ENCODE assay signal across 22 mouse cellular contexts in the genomic region with DNA sequence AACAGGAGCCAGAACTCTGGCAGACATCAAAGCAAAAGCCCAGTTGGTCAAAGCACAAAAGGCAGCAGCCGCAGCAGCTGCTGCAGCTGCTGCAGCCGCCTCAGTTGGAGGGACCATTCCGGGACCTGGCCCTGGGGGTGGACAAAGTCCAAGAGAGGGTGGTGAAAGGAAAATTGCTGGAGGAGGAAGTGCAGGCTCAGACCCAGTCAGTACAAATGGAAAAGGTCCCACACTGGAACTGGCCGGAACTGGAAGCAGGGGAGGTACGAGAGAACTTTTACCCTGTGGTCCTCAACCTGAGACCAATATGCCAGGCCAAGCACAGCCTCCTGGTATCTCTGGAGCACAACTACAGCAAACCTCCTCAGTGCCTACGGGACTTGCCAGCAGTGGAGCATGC.
DNase-seq lines count a peak whose midpoint lies in the region; ATAC-seq lines count a peak whose summit lies in the region.
"Had no signal": no experiment of that assay in that cellular context is flagged by ENCODE, and none has a peak within 500 bp of the region (broad histone marks: within the 10 kb centered on the region; RNA-seq: fewer than 3 reads in every experiment).

No protein-coding gene starts in this region.

- H3K36me3 ChIP-seq in heart, embryonic 13.5 days, result peaks cover 78% of the 10 kb centered on the region

- no peaks in the 10 kb centered on the region for H3K27me3 ChIP-seq in heart, embryonic 13.5 days (replicated peaks)
- H3K27me3 ChIP-seq: embryonic facial prominence, embryonic 15.5 days; heart, embryonic 15.5 days; liver, embryonic 15.5 days; megakaryocyte, embryonic 14.5 days; neural tube, embryonic 13.5 days had no signal

- no peaks in the 10 kb centered on the region for H3K4me1 ChIP-seq in heart, embryonic 13.5 days
- H3K4me1 ChIP-seq: embryonic facial prominence, embryonic 15.5 days; heart, embryonic 15.5 days; hindbrain, embryonic 10.5 days; liver, embryonic 15.5 days; megakaryocyte, embryonic 14.5 days; neural tube, embryonic 13.5 days had no signal

- ATAC-seq in heart, embryonic 13.5 days (ENCODE audit: extremely low read depth, insufficient number of reproducible peaks, low FRiP score, low TSS enrichment), result no peak
- ATAC-seq: forebrain, postnatal 0 days; hindbrain, postnatal 0 days; lung, postnatal 0 days had no signal

- 0 out of 2 replicates have a peak overlapping the region, but pooled peaks have one; percentile 24 for H3K27ac ChIP-seq in heart, embryonic 13.5 days (replicated peaks)
- H3K27ac ChIP-seq: embryonic facial prominence, embryonic 15.5 days; heart, embryonic 15.5 days; hindbrain, embryonic 10.5 days; hindbrain, postnatal 0 days; liver, embryonic 15.5 days; neural tube, embryonic 13.5 days had no signal

- intact Hi-C loops in gastrocnemius, postnatal 36 days (cut with DNase I), result no loop called here
- intact Hi-C loops in left cerebral cortex, postnatal 10 days (cut with DNase I), result no loop called here
- intact Hi-C loops in left cerebral cortex, postnatal 4 days (cut with DNase I), result no loop called here

- 74% methylated on average over 6 of the region's 6 CpGs for WGBS in heart, embryonic 13.5 days

- H3K4me2 ChIP-seq in heart, embryonic 13.5 days, result no peak overlapping the region
- H3K4me2 ChIP-seq: embryonic facial prominence, embryonic 15.5 days; heart, embryonic 15.5 days; liver, embryonic 15.5 days; neural tube, embryonic 13.5 days had no signal

- H3K9ac ChIP-seq in heart, embryonic 13.5 days, result no peak overlapping the region
- H3K9ac ChIP-seq: embryonic facial prominence, embryonic 15.5 days; forebrain, postnatal 0 days; heart, embryonic 15.5 days; liver, embryonic 15.5 days; neural tube, embryonic 13.5 days had no signal

- DNase-seq in heart, adult 9 months (ENCODE audit: low spot score in 2 of 2), result no peak
- DNase-seq in gastrocnemius, postnatal 36 days, result peak; percentile 6 to 18
- peak; percentile 31 to 45 for DNase-seq in kidney, adult 8-10 months
- DNase-seq in skeletal muscle tissue, adult 2 months (ENCODE audit: low read depth, low spot score), result peak; percentile 38
- no peak for DNase-seq in left cerebral cortex, postnatal 10 days (ENCODE audit: extremely low spot score in 1 of 2, low spot score in 2 of 2)
- no peak for DNase-seq in right cerebral cortex, adult 2 months (ENCODE audit: low spot score in 2 of 2)
- no peak for DNase-seq in left cerebral cortex, postnatal 4 days
- DNase-seq: B cell, adult 2 months; cerebellum, adult 2 months; cerebellum, postnatal 36 days; forebrain, postnatal 0 days; midbrain, embryonic 14.5 days; right cerebral cortex, postnatal 14 days had no signal

- H3K4me3 ChIP-seq in heart, embryonic 13.5 days, result no peak overlapping the region
- H3K4me3 ChIP-seq: embryonic facial prominence, embryonic 15.5 days; heart, embryonic 15.5 days; hindbrain, embryonic 10.5 days; liver, embryonic 15.5 days; megakaryocyte, embryonic 14.5 days; neural tube, embryonic 13.5 days had no signal

- no peaks in the 10 kb centered on the region for H3K9me3 ChIP-seq in heart, embryonic 13.5 days
- H3K9me3 ChIP-seq: embryonic facial prominence, embryonic 15.5 days; heart, embryonic 15.5 days; hindbrain, embryonic 10.5 days; liver, embryonic 15.5 days; megakaryocyte, embryonic 14.5 days; neural tube, embryonic 13.5 days had no signal

Comparison
In these comparisons a context has a peak if more than half of its experiments do, and no peak if none do; other contexts are left out.
1. DNase-seq: peak in gastrocnemius, postnatal 36 days (2 of 2), kidney, adult 8-10 months (2 of 2) and skeletal muscle tissue, adult 2 months (single experiment); none in heart, adult 9 months (0 of 2), left cerebral cortex, postnatal 10 days (0 of 2), right cerebral cortex, adult 2 months (0 of 2) and left cerebral cortex, postnatal 4 days (single experiment).